Mouse (Mus musculus) cerebellum, adult 2 months (tissue): ENCODE measurements around the gene Gm4981.

ENCODE experiments used
- CTCF ChIP-seq: fragments of 200-500 bp; IDR thresholded peaks from 2 replicates; pipeline ENCODE4 v1.5.1; 2011; ENCODE audit warnings: low read depth, mild to moderate bottlenecking, control low read depth, low read length, moderate library complexity, borderline replicate concordance; ENCODE audit not compliant: insufficient read depth
- POLR2A ChIP-seq: fragments of 200-500 bp; IDR thresholded peaks from 2 replicates; pipeline ENCODE4 v1.6.1; 2011; ENCODE audit warnings: low read length, control low read depth, borderline replicate concordance; ENCODE audit not compliant: insufficient read depth

DNA sequence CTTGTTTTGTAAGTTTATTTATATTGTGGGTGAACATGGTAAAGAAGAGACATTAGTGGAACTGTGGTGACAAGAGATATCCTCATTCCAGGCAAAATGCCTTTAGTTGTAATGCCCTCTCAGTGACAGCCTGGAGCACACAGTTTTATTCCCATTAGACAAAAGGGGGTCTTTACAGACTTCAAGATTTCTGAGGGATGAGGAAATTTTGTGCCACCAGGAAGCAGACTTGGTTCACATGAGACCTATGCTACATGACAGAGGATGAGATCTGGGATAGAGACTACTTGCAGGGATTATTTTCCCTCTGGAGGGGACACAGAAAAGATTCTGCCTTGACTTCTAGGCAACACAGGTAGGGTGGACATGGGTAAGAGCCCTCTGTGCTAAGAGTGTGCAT lies 22.0 kb downstream of the Gm4981 start:
- TF ChIP-seq POLR2A (no peak), CTCF (no peak)
